Mouse (Mus musculus) CD4-positive, CD25-positive, alpha-beta regulatory T cell, adult 2 months (primary cell): Measurements from ENCODE around the gene Fancg.

Experiments used
- DNase-seq: peaks from one replicate; pipeline ENCODE4 v3.0.0-alpha.2; 2012; ENCODE audit warnings: low read depth, low spot score

Fancg gene

GRCm38 (mm10) chr4:43033481-43033880 is 23.2 kb upstream of the Fancg start:
- DNase-seq = no peak

- no peak for DNase-seq
Measured at GRCm38 (mm10) chr4:43032501-43032900, 22.2 kb upstream of the Fancg start.

- DNase-seq = peak; percentile 92
Measured at GRCm38 (mm10) chr4:43031237-43031995, 21.1 kb upstream of the Fancg start, which contains the start of gene Stoml2. Gene Stoml2 (minus strand): TSS chr4:43031710.

GRCm38 (mm10) chr4:43030780-43031230 is 20.5 kb upstream of the Fancg start:
- peak; percentile 46 for DNase-seq

- DNase-seq = no peak
Measured at GRCm38 (mm10) chr4:43030352-43030751, 20.0 kb upstream of the Fancg start.

GRCm38 (mm10) chr4:43029749-43030148 is 19.4 kb upstream of the Fancg start:
- no peak for DNase-seq

GRCm38 (mm10) chr4:43029121-43029520 is 18.8 kb upstream of the Fancg start:
- no peak for DNase-seq

- peak; percentile 95 for DNase-seq
Measured at GRCm38 (mm10) chr4:43025084-43025960, 15.0 kb upstream of the Fancg start, which contains the start of gene Pigo. Gene Pigo (minus strand): TSS chr4:43025819.

GRCm38 (mm10) chr4:43024673-43025072 is 14.4 kb upstream of the Fancg start:
- DNase-seq = no peak

GRCm38 (mm10) chr4:43021341-43021740 is 11.0 kb upstream of the Fancg start:
- no peak for DNase-seq

- no peak for DNase-seq
Measured at GRCm38 (mm10) chr4:43020876-43021275, 10.6 kb upstream of the Fancg start.

GRCm38 (mm10) chr4:43019641-43020465 is 9.5 kb upstream of the Fancg start:
- DNase-seq = no peak

- DNase-seq = no peak
Measured at GRCm38 (mm10) chr4:43019176-43019575, 8.9 kb upstream of the Fancg start.

- DNase-seq = no peak
Measured at GRCm38 (mm10) chr4:43018156-43018555, 7.8 kb upstream of the Fancg start.

GRCm38 (mm10) chr4:43012091-43012490 is 1.8 kb upstream of the Fancg start:
- DNase-seq = no peak

- DNase-seq = peak; percentile 80
Measured at GRCm38 (mm10) chr4:43005765-43006164, 4.5 kb downstream of the Fancg start.

GRCm38 (mm10) chr4:43004951-43005350 is 5.4 kb downstream of the Fancg start:
- DNase-seq = no peak

- DNase-seq = no peak
Measured at GRCm38 (mm10) chr4:43002756-43003439, 7.4 kb downstream of the Fancg start.

- DNase-seq = no peak
Measured at GRCm38 (mm10) chr4:43001272-43001671, 9.0 kb downstream of the Fancg start.

- peak; percentile 98 for DNase-seq
Measured at GRCm38 (mm10) chr4:43000141-43000986, 9.9 kb downstream of the Fancg start, which contains the start of gene Vcp. Gene Vcp (minus strand): TSS chr4:43000507.
